Mouse (Mus musculus): Measurements from ENCODE around the gene Hectd3.

- peak; percentile 62 for TF ChIP-seq CTCF (conservative IDR thresholded peaks at IDR 0.05; ENCODE audit: insufficient read depth, insufficient read length, low read depth, low read length)
- TF ChIP-seq POLR2A (IDR thresholded peaks at IDR 0.05; ENCODE audit: low read depth, low read length) = no peak
Measured at GRCm38 (mm10) chr4:116995798-116996135, 650 bp downstream of the Hectd3 start.
